Mouse (Mus musculus) bone marrow, adult 2 months (tissue): ENCODE measurements around the gene Tmc5. TPM values are rescaled to one million over a fixed set of nuclear protein-coding genes. Genes with fewer than 3 reads are reported as not detected.

Source experiments
- H3K27ac ChIP-seq: fragments of 200-500 bp; 2 replicates; pipeline ENCODE4 v1.5.1; 2012; ENCODE audit warnings: low read depth, mild to moderate bottlenecking, control low read depth, inconsistent platforms, low read length; ENCODE audit not compliant: control insufficient read depth, poor library complexity, insufficient read depth
- H3K4me1 ChIP-seq: fragments of 200-500 bp; 2 replicates; pipeline ENCODE4 v1.6.1; 2011; ENCODE audit warnings: low read length; ENCODE audit not compliant: control insufficient read depth, insufficient read depth
- H3K4me3 ChIP-seq: fragments of 200-500 bp; replicated peaks from 2 replicates; pipeline ENCODE3; 2011; ENCODE audit warnings: mild to moderate bottlenecking, low read depth, low read length, control low read depth; ENCODE audit not compliant: control insufficient read depth
- CTCF ChIP-seq: fragments of 200-500 bp; IDR thresholded peaks from 2 replicates; pipeline ENCODE4 v1.5.1; 2011; ENCODE audit warnings: low read length, control low read depth; ENCODE audit not compliant: control insufficient read depth, insufficient read depth
- POLR2A ChIP-seq: fragments of 200-500 bp; IDR thresholded peaks from 2 replicates; pipeline ENCODE4 v1.6.1; 2011; ENCODE audit warnings: low read depth, mild to moderate bottlenecking, control low read depth, low read length, borderline replicate concordance; ENCODE audit not compliant: control insufficient read depth
- WGBS: fragments of 180-500 bp; shearing (Covaris S2); methylation state at CpG from one replicate; pipeline ENCODE4 v1.1.7; 2018; 5-methylcytosine and 5-hydroxymethylcytosine counted together
- polyA plus RNA-seq: library from polyadenylated mRNA; stranded (reverse); fragments of >200 nt; gene quantifications from 2 replicates; pipeline ENCODE4 v1.2.4, GENCODE M21; 2011; ENCODE audit warnings: low replicate concordance; ENCODE audit not compliant: missing spikeins, insufficient read depth, insufficient read length

Tmc5 gene
- polyA plus RNA-seq, 1 experiment = not detected

DNA sequence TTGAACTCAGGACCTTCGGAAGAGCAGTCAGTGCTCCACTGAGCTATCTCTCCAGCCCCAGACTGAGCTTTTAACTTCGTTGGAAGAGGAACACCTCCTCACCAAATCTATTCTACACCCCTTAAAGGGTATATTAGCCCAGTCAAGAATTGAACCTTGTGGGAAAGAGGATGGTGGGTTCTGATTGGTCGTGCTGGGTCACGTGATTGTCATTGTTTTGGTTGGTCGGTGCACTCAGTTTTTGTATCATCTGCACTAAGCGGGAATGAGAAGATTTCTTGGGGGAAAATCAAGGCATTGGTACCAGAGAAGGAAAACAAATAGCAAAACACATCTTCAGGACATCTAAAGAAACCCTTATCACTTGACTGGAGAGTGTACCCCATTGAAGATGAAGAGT, 24.0 kb downstream of the Tmc5 start:
- H3K27ac ChIP-seq = no peak overlapping the region
- H3K4me1 ChIP-seq = no peaks in the 10 kb centered on the region
- no peak overlapping the region for H3K4me3 ChIP-seq
- 78% methylated on average over 6 of the region's 6 CpGs for WGBS
- TF ChIP-seq CTCF (no peak), POLR2A (no peak)

DNA sequence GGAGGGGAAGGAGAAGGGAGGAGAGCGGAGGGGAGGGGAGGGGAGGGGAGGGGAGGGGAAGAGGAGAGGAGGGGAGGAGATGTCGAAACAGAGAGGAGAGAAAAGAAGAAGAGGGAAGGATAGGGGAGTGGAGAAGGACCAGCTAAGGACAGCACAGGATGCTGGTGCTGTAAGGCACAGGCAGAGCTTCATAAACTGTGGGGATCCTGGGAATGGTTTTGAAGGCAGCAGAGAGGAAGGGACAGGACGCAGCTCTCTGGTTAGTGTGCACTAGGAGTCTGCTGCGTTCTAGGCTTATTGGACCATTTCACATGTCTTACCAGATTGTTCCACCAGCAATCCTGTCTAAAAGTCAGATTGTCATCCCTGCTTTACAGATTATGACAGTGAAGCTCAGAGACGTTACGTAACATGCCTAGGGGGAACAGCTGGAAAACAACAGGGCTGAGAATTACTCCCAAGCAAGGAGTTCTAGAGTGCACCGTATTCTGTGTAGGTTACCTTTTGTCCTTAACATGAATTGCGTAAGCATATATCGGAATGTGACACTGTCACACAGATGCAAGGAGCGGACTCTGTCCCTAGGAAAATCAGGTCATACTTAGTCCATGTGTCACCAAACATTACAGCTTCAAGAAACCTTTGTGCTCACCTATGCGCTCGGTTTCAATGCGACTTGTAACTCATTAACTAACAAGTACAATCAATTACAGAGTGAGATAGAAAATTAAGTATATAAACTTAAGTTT, 30.6 kb downstream of the Tmc5 start:
- 78% methylated on average over 13 of the region's 13 CpGs for WGBS
- no peak overlapping the region for H3K27ac ChIP-seq
- no peak for TF ChIP-seq CTCF

DNA sequence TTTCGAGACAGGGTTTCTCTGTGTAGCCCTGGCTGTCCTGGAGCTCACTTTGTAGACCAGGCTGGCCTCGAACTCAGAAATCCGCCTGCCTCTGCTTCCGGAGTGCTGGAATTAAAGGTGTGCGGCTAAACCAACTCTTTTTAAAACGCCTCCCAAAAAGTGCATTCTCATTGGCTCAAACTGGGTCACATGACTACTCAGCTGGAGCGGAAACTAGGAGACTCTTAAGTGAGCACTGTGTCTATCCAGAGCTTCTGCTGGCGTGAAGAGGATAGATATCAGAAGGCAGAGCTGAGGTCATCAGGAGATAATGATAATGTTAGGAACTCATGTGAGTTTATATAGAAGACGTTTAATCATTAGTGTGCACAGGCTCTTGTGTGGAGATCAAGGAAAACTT, 36.0 kb downstream of the Tmc5 start:
- Histone ChIP-seq H3K4me3 (no peak overlapping the region), H3K4me1 (no peaks in the 10 kb centered on the region), H3K27ac (no peak overlapping the region)
- TF ChIP-seq POLR2A (no peak), CTCF (no peak)
- WGBS = 74% methylated on average over 9 of the region's 9 CpGs

More for the DNA sequence above, 30.6 kb downstream of the Tmc5 start:
- Histone ChIP-seq H3K4me1 (no peaks in the 10 kb centered on the region), H3K4me3 (no peak overlapping the region)

GRCm38 (mm10) chr7:118633951-118634350, 36.9 kb downstream of the Tmc5 start:
- Histone ChIP-seq H3K4me3 (no peak overlapping the region), H3K27ac (no peak overlapping the region), H3K4me1 (no peaks in the 10 kb centered on the region)
- WGBS = 76% methylated on average over 7 of the region's 7 CpGs
- TF ChIP-seq CTCF = no peak
- no peak for TF ChIP-seq POLR2A

DNA sequence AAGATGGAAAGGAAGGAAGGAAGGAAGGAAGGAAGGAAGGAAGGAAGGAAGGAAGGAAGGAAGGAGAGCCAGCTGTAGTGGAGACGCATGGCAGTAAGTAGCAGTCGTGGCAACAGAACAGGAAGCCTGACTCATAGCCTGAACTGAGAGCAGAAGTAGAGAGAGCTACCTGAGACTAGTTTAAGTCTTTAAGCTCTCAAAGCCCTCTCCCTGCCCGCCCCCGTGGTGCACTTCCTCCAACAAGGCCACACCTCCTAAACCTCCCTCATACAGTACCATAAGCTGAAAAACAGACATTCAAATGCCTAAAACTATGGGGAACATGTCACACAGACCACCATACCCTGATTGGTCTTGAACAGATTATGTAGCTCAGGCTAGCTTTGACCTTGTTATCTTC, 40.4 kb downstream of the Tmc5 start:
- TF ChIP-seq POLR2A = no peak
- no peak for TF ChIP-seq CTCF
- Histone ChIP-seq H3K4me3 (no peak overlapping the region), H3K27ac (no peak overlapping the region), H3K4me1 (no peaks in the 10 kb centered on the region)
- WGBS = 14% methylated on average over 4 of the region's 4 CpGs

- WGBS = 84% methylated on average over 1 of the region's 1 CpGs
- TF ChIP-seq CTCF = no peak
- no peak for TF ChIP-seq POLR2A
- Histone ChIP-seq H3K4me3 (no peak overlapping the region), H3K27ac (no peak overlapping the region), H3K4me1 (no peaks in the 10 kb centered on the region)
Observed at GRCm38 (mm10) chr7:118646237-118646636, 49.1 kb downstream of the Tmc5 start.

DNA sequence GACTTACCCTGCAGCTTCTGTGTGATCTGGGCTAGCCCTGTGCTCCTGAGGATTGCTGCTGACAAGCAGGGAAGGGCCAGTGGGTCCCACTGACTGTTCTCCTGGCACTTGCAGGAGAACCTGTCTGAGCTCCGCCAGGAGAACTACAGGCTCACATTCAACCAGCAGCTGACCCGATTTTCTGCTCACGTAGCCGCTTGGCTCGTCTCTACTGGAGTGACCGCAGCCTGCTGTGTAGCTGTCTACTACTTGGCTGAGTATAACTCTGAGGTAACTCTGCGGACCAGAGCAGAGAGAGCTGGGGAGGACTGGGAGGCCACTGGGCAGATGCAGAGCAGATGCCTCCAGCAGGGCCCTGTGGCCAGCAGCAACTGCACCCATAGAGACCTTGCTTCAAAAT, 52.2 kb downstream of the Tmc5 start:
- Histone ChIP-seq H3K4me1 (no peaks in the 10 kb centered on the region), H3K27ac (no peak overlapping the region), H3K4me3 (no peak overlapping the region)
- 85% methylated on average over 7 of the region's 7 CpGs for WGBS
- TF ChIP-seq CTCF (no peak), POLR2A (no peak)

GRCm38 (mm10) chr7:118650119-118650518, 53.0 kb downstream of the Tmc5 start:
- H3K4me1 ChIP-seq = no peaks in the 10 kb centered on the region
- WGBS = 80% methylated on average over 4 of the region's 4 CpGs
- no peak overlapping the region for H3K27ac ChIP-seq
- TF ChIP-seq POLR2A (no peak), CTCF (no peak)
- no peak overlapping the region for H3K4me3 ChIP-seq

DNA sequence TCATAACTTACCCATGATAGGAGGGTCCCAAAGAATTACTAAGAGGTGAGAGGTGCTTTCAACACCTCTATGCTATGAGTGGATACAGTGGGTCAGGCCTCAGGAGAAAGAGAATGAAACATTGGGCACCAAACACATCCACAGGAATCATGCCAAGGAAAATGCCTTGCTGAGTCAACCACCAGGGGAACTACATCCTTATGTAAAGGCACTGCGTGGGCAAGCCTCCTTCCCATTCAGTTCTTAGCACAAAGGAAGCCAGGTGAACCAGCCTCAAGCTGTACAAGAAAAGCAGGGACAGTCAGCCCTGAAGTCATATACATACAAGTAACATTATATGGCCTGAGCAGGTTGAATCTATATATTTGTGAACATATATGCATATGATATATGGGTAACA, 53.8 kb downstream of the Tmc5 start:
- 61% methylated on average over 1 of the region's 1 CpGs for WGBS
- TF ChIP-seq CTCF (no peak), POLR2A (no peak)
- Histone ChIP-seq H3K4me3 (no peak overlapping the region), H3K4me1 (no peaks in the 10 kb centered on the region), H3K27ac (no peak overlapping the region)
